Mouse (Mus musculus): ENCODE data around the gene Khdrbs1. TPM values are rescaled to one million over a fixed set of nuclear protein-coding genes. Genes with fewer than 3 reads are reported as not detected.
"Not testable (repeated sequence)": the region's sequence is repeated elsewhere in the genome, so short reads cannot be mapped to it uniquely, and the experiment has no call there.

Khdrbs1 gene
- polyA plus RNA-seq, 1 experiment, result 117 TPM

GRCm38 (mm10) chr4:129771314-129771671 lies 29.2 kb upstream of the Khdrbs1 start:
- TF ChIP-seq POLR2A (IDR thresholded peaks at IDR 0.05; ENCODE audit: borderline replicate concordance, extremely low read depth, insufficient read depth, insufficient read length, poor library complexity, severe bottlenecking) (no peak), CTCF (IDR thresholded peaks at IDR 0.05; ENCODE audit: borderline replicate concordance, extremely low read depth, insufficient read depth, insufficient read length) (no peak)
- no peak for DNase-seq (ENCODE audit: low read depth)

GRCm38 (mm10) chr4:129770600-129770999 lies 28.5 kb upstream of the Khdrbs1 start:
- TF ChIP-seq POLR2A (IDR thresholded peaks at IDR 0.05; ENCODE audit: borderline replicate concordance, extremely low read depth, insufficient read depth, insufficient read length, poor library complexity, severe bottlenecking) (no peak), CTCF (IDR thresholded peaks at IDR 0.05; ENCODE audit: borderline replicate concordance, extremely low read depth, insufficient read depth, insufficient read length) (no peak)
- DNase-seq (ENCODE audit: low read depth), result no peak

- DNase-seq (ENCODE audit: low read depth), result not testable (repeated sequence)
Observed at GRCm38 (mm10) chr4:129768742-129769141, 26.6 kb upstream of the Khdrbs1 start.

GRCm38 (mm10) chr4:129767782-129768181 lies 25.7 kb upstream of the Khdrbs1 start:
- DNase-seq (ENCODE audit: low read depth), result no peak
- TF ChIP-seq CTCF (IDR thresholded peaks at IDR 0.05; ENCODE audit: borderline replicate concordance, extremely low read depth, insufficient read depth, insufficient read length) (no peak), POLR2A (IDR thresholded peaks at IDR 0.05; ENCODE audit: borderline replicate concordance, extremely low read depth, insufficient read depth, insufficient read length, poor library complexity, severe bottlenecking) (no peak)

- no peak for DNase-seq (ENCODE audit: low read depth)
- no peak for TF ChIP-seq CTCF (IDR thresholded peaks at IDR 0.05; ENCODE audit: borderline replicate concordance, extremely low read depth, insufficient read depth, insufficient read length)
- no peak for TF ChIP-seq POLR2A (IDR thresholded peaks at IDR 0.05; ENCODE audit: borderline replicate concordance, extremely low read depth, insufficient read depth, insufficient read length, poor library complexity, severe bottlenecking)
Observed at GRCm38 (mm10) chr4:129765351-129765750, 23.2 kb upstream of the Khdrbs1 start.

- DNase-seq (ENCODE audit: low read depth), result not testable (repeated sequence)
Observed at GRCm38 (mm10) chr4:129762496-129762895, 20.4 kb upstream of the Khdrbs1 start.

- no peak for DNase-seq (ENCODE audit: low read depth)
- TF ChIP-seq POLR2A (IDR thresholded peaks at IDR 0.05; ENCODE audit: borderline replicate concordance, extremely low read depth, insufficient read depth, insufficient read length, poor library complexity, severe bottlenecking), result no peak
- no peak for TF ChIP-seq CTCF (IDR thresholded peaks at IDR 0.05; ENCODE audit: borderline replicate concordance, extremely low read depth, insufficient read depth, insufficient read length)
Observed at GRCm38 (mm10) chr4:129761606-129762005, 19.5 kb upstream of the Khdrbs1 start.

- DNase-seq (ENCODE audit: low read depth), result no peak
- TF ChIP-seq POLR2A (IDR thresholded peaks at IDR 0.05; ENCODE audit: borderline replicate concordance, extremely low read depth, insufficient read depth, insufficient read length, poor library complexity, severe bottlenecking) (no peak), CTCF (IDR thresholded peaks at IDR 0.05; ENCODE audit: borderline replicate concordance, extremely low read depth, insufficient read depth, insufficient read length) (no peak)
Observed at GRCm38 (mm10) chr4:129755455-129755854, 13.4 kb upstream of the Khdrbs1 start.

- DNase-seq (ENCODE audit: low read depth), result no peak
- TF ChIP-seq CTCF (IDR thresholded peaks at IDR 0.05; ENCODE audit: borderline replicate concordance, extremely low read depth, insufficient read depth, insufficient read length), result no peak
- no peak for TF ChIP-seq POLR2A (IDR thresholded peaks at IDR 0.05; ENCODE audit: borderline replicate concordance, extremely low read depth, insufficient read depth, insufficient read length, poor library complexity, severe bottlenecking)
Observed at GRCm38 (mm10) chr4:129754742-129755141, 12.6 kb upstream of the Khdrbs1 start.

GRCm38 (mm10) chr4:129750430-129750829 lies 8.3 kb upstream of the Khdrbs1 start:
- TF ChIP-seq POLR2A (IDR thresholded peaks at IDR 0.05; ENCODE audit: borderline replicate concordance, extremely low read depth, insufficient read depth, insufficient read length, poor library complexity, severe bottlenecking), result no peak
- TF ChIP-seq CTCF (IDR thresholded peaks at IDR 0.05; ENCODE audit: borderline replicate concordance, extremely low read depth, insufficient read depth, insufficient read length), result no peak
- no peak for DNase-seq (ENCODE audit: low read depth)

GRCm38 (mm10) chr4:129746591-129746990 lies 4.5 kb upstream of the Khdrbs1 start:
- no peak for DNase-seq (ENCODE audit: low read depth)
- no peak for TF ChIP-seq POLR2A (IDR thresholded peaks at IDR 0.05; ENCODE audit: borderline replicate concordance, extremely low read depth, insufficient read depth, insufficient read length, poor library complexity, severe bottlenecking)
- no peak for TF ChIP-seq CTCF (IDR thresholded peaks at IDR 0.05; ENCODE audit: borderline replicate concordance, extremely low read depth, insufficient read depth, insufficient read length)

- DNase-seq (ENCODE audit: low read depth), result no peak
- TF ChIP-seq CTCF (IDR thresholded peaks at IDR 0.05; ENCODE audit: borderline replicate concordance, extremely low read depth, insufficient read depth, insufficient read length) (no peak), POLR2A (IDR thresholded peaks at IDR 0.05; ENCODE audit: borderline replicate concordance, extremely low read depth, insufficient read depth, insufficient read length, poor library complexity, severe bottlenecking) (no peak)
Observed at GRCm38 (mm10) chr4:129746106-129746505, 4.0 kb upstream of the Khdrbs1 start.

GRCm38 (mm10) chr4:129743494-129743893 lies 1.4 kb upstream of the Khdrbs1 start:
- DNase-seq (ENCODE audit: low read depth), result peak; percentile 20
- TF ChIP-seq POLR2A (IDR thresholded peaks at IDR 0.05; ENCODE audit: borderline replicate concordance, extremely low read depth, insufficient read depth, insufficient read length, poor library complexity, severe bottlenecking) (no peak), CTCF (IDR thresholded peaks at IDR 0.05; ENCODE audit: borderline replicate concordance, extremely low read depth, insufficient read depth, insufficient read length) (no peak)

Data from brain, embryonic 14.5 days (tissue).